Mouse (Mus musculus) retina, adult 2 months (tissue): ENCODE data around the gene B3gnt3.
"Not testable (repeated sequence)": the region's sequence is repeated elsewhere in the genome, so short reads cannot be mapped to it uniquely, and the experiment has no call there.

ENCODE experiments used
- DNase-seq: peaks from one replicate; pipeline ENCODE4 v3.0.0-alpha.2; 2012; ENCODE audit warnings: low read depth, low spot score

B3gnt3 gene

DNA sequence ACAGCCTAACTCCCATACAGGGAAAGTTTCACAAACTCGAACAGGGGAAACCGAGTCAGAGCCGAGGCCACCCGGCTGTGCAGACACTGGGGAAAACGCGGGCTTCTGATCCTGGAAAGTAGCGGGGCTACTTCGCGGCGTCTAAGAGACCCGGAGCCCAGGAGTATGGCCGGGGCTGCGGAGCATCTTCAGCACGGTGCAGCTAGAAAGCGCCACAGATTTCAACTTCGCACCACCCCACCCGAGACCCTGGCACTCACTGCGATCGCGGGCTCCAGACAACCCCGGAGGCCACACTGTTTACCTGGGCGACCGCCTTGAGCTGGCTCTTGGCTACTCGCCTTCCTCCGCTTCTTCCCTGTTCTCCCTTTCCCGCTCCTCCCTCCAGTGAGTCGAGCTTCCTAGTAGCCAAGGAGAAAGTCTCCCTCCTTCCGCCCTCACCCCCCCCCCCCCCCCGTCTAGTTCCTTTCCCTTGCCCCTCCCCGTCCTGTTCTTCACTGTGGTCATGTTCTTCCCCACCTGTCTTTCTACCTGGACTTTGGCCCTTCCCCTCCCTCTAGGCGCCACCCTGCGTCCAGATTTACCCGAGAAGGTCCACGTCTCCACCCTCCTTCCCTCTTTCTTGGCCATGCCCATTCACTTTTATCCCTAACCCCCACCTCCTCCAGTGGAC lies at the start of gene B3gnt3:
B3gnt3 (minus strand) TSS at position 376 of the 673 bp plus-strand sequence.
- no peak for DNase-seq

DNA sequence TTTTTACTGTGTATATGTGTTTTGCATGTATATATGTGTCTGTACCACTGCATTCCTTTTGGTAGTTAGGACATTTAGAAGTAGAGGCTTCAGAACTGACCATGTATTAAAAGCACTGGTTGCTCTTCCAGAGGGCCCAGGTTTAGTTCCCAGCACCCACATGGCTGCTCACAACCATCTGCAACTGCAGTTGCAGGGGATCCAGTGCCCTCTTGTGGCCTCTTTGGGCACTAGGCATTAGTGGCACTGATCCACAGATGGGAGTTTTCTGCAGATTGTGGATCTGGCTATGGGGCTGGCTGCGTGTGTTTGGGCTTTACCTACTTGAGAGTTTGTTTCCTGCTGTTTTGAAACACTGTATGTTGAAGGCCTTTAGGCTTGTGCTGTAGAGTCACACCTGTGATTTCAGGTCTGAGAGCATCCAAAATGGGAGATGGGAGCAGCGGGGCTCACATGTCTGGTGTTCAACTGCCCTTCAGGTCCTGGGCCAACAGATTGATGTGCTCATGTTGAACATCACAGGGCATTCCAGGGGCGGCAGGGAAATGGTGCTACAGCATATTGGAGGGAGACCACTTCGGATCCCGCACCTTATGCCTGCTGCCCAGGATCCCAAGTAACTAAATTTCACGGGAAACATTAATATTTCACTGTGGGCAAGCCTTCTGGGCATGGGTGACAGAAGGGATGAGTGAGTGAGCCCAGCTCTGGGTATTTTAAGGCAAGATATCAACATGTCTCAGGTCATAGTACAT lies 47.9 kb upstream of the B3gnt3 start:
- not testable (repeated sequence) for DNase-seq

DNA sequence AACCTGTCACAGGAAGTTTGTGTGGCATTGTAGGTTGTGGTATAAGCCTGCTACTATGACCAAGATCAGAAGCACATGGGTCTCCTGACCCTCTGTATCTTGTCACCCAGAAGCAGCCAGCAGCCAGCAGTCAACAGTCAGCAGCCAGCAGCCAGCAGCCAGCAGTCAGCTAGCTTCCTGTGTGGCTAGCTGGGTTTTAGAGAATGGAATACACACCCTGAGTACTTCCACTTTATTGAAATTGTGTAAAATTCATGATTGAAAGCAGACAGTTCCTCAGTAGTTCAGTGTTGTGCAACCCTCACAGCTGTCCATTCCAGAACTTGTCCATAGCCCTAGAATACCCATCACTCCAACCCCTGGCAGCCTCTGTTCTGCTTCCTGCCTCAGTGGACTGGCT lies 45.5 kb upstream of the B3gnt3 start:
- DNase-seq = not testable (repeated sequence)

GRCm38 (mm10) chr8:71745322-71745721 lies 43.7 kb upstream of the B3gnt3 start:
- DNase-seq = no peak

DNA sequence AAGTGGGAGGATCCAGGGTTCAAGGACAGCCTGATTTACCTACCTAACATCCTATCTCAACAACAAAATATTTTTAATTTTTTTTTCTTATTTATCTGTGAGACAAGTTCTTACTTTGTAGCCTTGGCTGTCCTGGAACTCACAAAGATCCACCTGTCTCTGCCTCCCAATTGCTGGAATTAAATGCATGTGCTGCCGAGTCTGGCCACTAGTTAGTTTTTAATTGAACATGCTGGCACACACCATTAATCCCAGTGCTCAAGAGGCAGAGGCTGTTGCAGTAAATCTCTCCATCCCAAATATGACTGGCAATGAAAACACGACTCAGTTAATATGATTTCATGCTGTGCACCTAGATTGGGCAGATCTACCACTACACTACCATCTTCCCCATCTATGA lies 41.2 kb upstream of the B3gnt3 start:
- no peak for DNase-seq

- no peak for DNase-seq
Measured at GRCm38 (mm10) chr8:71741687-71742114, 40.1 kb upstream of the B3gnt3 start.

- DNase-seq = no peak
Measured at GRCm38 (mm10) chr8:71741226-71741625, 39.6 kb upstream of the B3gnt3 start.

- not testable (repeated sequence) for DNase-seq
Measured at GRCm38 (mm10) chr8:71738316-71738715, 36.7 kb upstream of the B3gnt3 start.

- DNase-seq = no peak
Measured at GRCm38 (mm10) chr8:71731652-71732230, 30.2 kb upstream of the B3gnt3 start.

DNA sequence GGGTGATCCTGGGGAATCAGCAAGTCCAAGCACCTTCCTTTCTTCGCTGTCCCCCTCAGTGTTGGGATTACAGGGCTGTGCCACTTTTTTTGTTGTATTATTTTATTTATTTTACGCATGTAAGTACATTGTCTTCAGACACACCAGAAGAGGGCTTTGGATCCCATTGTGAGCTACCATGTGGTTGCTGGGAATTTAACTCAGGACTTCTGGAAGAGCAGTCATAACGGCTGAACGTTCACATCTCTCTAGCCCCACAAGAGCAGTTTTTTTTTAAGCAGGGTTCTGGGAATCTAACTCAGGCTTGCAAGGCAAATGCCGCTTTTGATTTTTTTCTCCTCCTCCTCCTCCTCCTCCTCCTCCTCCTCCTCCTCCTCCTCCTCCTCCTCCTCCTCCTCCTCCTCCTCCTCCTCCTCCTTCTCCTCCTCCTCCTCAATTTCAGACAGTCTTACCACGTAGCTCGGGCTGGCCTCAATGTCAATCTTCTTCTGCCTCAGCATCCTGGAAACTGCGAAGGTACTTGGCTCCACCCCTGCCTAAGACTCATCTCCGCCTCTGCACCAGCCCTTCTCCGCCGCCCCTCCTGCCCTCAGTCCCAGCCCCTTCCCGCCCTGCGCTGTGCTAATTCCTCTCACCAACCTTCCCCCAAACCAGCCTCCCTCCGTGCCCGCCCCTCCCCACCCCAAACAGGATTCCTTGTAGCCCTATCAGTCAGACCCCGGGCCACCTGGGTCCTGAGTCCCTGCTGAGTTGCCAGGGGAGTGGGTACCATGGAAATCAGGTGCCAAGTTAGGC lies 27.4 kb upstream of the B3gnt3 start:
- DNase-seq = no peak

DNA sequence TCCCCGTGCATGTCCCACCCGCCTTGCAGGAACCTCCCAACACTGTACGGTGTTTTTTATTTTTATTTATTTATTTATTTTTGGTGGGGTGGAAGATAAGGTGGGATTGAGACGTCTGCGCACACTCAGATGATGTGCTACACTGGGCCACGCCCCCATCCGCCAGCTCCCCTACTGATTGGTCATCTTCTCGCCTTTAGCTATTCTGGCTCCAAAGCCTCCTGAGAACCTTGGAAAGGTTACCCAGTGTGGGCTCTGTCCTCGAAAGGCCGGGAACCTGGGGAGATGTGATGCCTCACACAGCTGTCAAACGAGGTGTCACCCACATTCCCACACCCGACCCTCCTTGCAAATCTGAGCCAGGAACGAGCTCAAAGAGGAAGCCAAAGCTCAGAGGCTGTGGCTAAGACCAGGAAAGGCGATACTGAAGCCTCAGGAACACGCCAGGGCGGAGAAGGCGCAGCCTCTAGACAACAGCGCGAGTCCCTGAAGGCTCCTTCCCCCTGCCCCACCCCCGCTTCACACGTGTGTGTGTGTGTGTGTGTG lies 26.7 kb upstream of the B3gnt3 start:
- no peak for DNase-seq

DNA sequence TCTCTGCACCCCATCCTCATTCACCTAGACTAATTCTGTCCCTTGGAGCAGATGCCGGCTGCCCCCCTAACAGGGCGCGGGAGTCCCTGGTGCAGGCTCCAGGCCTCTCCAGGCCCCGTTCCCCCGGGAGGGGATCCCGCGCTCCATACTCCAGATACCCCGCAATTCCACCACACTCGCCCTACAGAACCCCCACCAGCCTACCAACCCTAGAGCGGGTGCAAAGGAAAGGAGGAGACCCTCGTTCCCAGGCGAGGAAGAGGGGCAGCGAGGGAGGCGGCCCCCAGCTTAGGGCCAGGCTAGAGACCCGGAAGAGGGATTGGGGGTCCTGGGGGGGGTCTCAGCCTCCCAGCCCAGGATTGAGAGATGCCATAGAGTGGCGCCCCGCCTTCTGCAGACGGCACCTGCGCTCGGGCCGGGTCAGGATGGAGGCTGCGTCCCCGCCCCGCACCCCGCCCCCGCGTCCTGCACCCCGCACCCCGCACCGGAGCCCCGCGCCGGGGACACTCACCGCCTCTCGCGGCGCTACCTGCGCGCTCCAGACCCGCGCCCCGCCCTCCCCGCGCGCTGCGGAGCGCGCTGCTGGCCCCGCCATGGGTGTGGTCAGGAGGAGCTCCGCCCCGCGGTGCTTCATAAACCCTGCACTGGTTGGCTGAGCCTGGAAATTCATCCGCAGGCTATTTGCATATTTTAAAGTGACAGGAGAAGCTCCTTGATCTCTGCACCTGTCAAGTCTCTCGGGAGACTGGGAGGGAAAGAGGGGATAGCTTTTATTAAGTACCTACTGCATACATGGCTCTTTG lies 23.7 kb upstream of the B3gnt3 start, which contains the start of gene Fcho1:
Fcho1 (minus strand) TSS at position 595 of the 803 bp plus-strand sequence.
- peak; percentile 78 for DNase-seq

DNA sequence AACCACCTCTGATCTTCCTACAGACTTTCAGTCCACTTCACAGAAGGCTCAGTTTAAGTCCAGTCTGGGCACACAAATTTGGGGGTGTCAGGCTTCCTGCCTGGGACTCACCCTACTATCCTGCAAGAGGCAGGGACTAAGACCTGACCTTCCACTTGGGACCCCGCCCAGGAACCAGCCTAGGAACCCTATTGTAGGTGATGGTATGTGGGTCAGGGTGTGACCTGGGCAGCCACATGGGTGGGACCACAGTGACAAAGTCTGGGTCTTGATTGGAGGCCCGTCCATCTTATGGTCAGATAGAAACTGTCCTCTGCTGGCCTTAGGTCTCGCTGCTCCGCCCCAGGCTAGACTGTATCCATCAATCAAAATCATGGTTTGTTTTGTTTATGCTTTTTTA lies 22.8 kb upstream of the B3gnt3 start:
- no peak for DNase-seq

DNA sequence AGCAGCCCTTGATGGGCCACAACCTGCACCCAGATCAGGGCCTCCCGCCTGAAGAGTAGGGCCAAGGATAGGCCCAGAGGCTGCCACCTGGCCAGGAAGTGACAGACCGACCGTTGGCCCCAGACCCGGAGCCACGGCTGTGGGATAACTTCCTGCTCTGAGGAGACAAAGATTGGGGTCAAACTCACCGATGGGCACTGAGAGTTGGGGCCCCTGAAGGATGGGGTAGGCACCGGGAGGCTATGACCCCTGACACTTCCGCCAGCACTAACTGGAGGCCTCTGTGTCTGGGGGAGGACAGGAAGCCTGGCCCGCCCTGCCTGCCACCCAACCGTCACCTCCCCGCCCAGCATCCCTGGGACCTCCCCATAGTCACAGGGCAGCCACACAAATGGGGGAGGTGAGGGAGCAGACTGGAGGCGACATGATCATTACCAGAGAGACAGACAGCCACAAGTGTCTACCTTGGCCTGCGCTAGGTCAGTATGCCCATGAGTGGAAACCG lies 21.5 kb upstream of the B3gnt3 start:
- DNase-seq = no peak

- DNase-seq = no peak
Measured at GRCm38 (mm10) chr8:71719928-71720457, 18.4 kb upstream of the B3gnt3 start.

DNA sequence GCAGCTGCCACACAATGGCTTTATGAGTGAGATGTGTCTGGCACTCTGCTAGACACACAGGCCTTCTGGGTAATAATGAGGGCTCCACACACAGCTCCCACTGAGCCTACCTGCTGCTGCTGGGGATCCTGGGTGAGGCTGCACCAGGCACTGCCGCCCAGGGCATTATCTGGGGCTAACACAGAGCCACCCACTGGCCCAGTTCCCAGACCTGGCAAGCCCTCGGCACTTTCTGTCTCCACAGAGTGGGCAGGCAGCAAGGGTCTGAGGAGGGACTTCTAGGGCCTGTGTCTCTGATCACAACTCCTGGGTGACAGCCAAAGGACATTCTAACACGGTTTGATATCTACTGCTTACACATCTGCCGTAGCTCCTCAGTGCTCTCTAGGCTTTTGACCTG lies 17.6 kb upstream of the B3gnt3 start:
- DNase-seq = no peak

- DNase-seq = no peak
Measured at GRCm38 (mm10) chr8:71718252-71718651, 16.7 kb upstream of the B3gnt3 start.

GRCm38 (mm10) chr8:71717096-71717495 lies 15.5 kb upstream of the B3gnt3 start:
- DNase-seq = no peak

DNA sequence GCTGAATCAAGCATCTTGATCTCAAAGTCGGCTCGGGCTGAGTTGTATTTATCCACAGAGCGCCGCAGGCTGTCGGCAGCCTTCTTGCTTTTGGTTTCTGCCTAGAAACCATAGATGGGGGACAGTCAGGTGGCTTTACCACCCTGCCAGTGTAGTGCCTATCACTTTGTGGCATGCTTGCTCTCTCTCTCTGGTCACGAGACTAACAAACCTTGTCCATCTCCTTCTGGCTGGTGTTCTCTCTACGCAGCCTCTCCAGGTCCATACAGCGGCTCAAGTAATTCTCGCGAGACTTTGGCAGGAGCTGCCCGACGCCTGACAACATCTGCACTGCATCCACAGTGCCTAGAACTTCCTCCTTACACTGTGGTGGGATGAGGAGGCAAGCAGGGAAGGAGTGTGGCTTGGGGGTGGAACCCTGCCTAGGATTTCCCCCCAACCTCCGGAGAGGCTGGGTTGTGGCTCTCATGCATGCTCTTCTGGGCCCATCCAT lies 15.0 kb upstream of the B3gnt3 start:
- DNase-seq = no peak

GRCm38 (mm10) chr8:71715531-71715930 lies 13.9 kb upstream of the B3gnt3 start:
- DNase-seq = no peak
